Mouse (Mus musculus): Measurements from ENCODE around the gene Tmem120b. TPM values are rescaled to one million over a fixed set of nuclear protein-coding genes. Genes with fewer than 3 reads are reported as not detected.

The Tmem120b gene
- polyA plus RNA-seq, 1 experiment: 38.8 TPM

- H3K4me3 ChIP-seq (replicated peaks; ENCODE audit: control insufficient read depth, low read depth, low read length): peak overlapping the region; percentile 50
- no peak; the same call in 1 of the 2 replicates for TF ChIP-seq POLR2A (IDR thresholded peaks at IDR 0.05; ENCODE audit: borderline replicate concordance, control insufficient read depth, low read depth, low read length)
- TF ChIP-seq CTCF (IDR thresholded peaks at IDR 0.05; ENCODE audit: control insufficient read depth, insufficient read depth, low read length): no peak; the same call in 1 of the 2 replicates
- H3K27ac ChIP-seq (ENCODE audit: control insufficient read depth, insufficient read depth, low read depth, low read length, poor library complexity): peak overlapping the region; percentile 68
- H3K4me1 ChIP-seq (ENCODE audit: control insufficient read depth, insufficient read depth, low read length): no peaks in the 10 kb centered on the region; the same call in none of the 2 replicates
- WGBS: 6% methylated on average over 17 of the region's 17 CpGs
Measured at GRCm38 (mm10) chr5:123143971-123144745, 75.9 kb downstream of the Tmem120b start.

- TF ChIP-seq POLR2A (IDR thresholded peaks at IDR 0.05; ENCODE audit: borderline replicate concordance, control insufficient read depth, low read depth, low read length) (no peak), CTCF (IDR thresholded peaks at IDR 0.05; ENCODE audit: control insufficient read depth, insufficient read depth, low read length) (no peak)
- WGBS: 23% methylated on average over 20 of the region's 20 CpGs
- H3K27ac ChIP-seq (ENCODE audit: control insufficient read depth, insufficient read depth, low read depth, low read length, poor library complexity): peak overlapping the region; percentile 68
Measured at GRCm38 (mm10) chr5:123144746-123145590, 76.8 kb downstream of the Tmem120b start.

GRCm38 (mm10) chr5:123146357-123146756 lies 78.1 kb downstream of the Tmem120b start:
- WGBS: 92% methylated on average over 11 of the region's 11 CpGs
- H3K27ac ChIP-seq (ENCODE audit: control insufficient read depth, insufficient read depth, low read depth, low read length, poor library complexity): no peak overlapping the region
- TF ChIP-seq POLR2A (IDR thresholded peaks at IDR 0.05; ENCODE audit: borderline replicate concordance, control insufficient read depth, low read depth, low read length) (no peak), CTCF (IDR thresholded peaks at IDR 0.05; ENCODE audit: control insufficient read depth, insufficient read depth, low read length) (no peak)

More at GRCm38 (mm10) chr5:123144746-123145590, 76.8 kb downstream of the Tmem120b start:
- H3K4me1 ChIP-seq (ENCODE audit: control insufficient read depth, insufficient read depth, low read length): peaks cover 1% of the 10 kb centered on the region
- peak overlapping the region; percentile 50 for H3K4me3 ChIP-seq (replicated peaks; ENCODE audit: control insufficient read depth, low read depth, low read length)

GRCm38 (mm10) chr5:123147569-123147968 lies 79.4 kb downstream of the Tmem120b start:
- no peak overlapping the region for H3K4me3 ChIP-seq (replicated peaks; ENCODE audit: control insufficient read depth, low read depth, low read length)
- H3K27ac ChIP-seq (ENCODE audit: control insufficient read depth, insufficient read depth, low read depth, low read length, poor library complexity): no peak overlapping the region
- H3K4me1 ChIP-seq (ENCODE audit: control insufficient read depth, insufficient read depth, low read length): peaks cover 10% of the 10 kb centered on the region
- 89% methylated on average over 17 of the region's 17 CpGs for WGBS
- TF ChIP-seq POLR2A (IDR thresholded peaks at IDR 0.05; ENCODE audit: borderline replicate concordance, control insufficient read depth, low read depth, low read length): no peak
- no peak for TF ChIP-seq CTCF (IDR thresholded peaks at IDR 0.05; ENCODE audit: control insufficient read depth, insufficient read depth, low read length)

More at GRCm38 (mm10) chr5:123146357-123146756, 78.1 kb downstream of the Tmem120b start:
- H3K4me1 ChIP-seq (ENCODE audit: control insufficient read depth, insufficient read depth, low read length): peaks cover 3% of the 10 kb centered on the region
- no peak overlapping the region for H3K4me3 ChIP-seq (replicated peaks; ENCODE audit: control insufficient read depth, low read depth, low read length)

GRCm38 (mm10) chr5:123148073-123148722 lies 80.0 kb downstream of the Tmem120b start:
- H3K27ac ChIP-seq (ENCODE audit: control insufficient read depth, insufficient read depth, low read depth, low read length, poor library complexity): no peak overlapping the region
- H3K4me1 ChIP-seq (ENCODE audit: control insufficient read depth, insufficient read depth, low read length): peaks cover 15% of the 10 kb centered on the region
- TF ChIP-seq CTCF (IDR thresholded peaks at IDR 0.05; ENCODE audit: control insufficient read depth, insufficient read depth, low read length) (no peak), POLR2A (IDR thresholded peaks at IDR 0.05; ENCODE audit: borderline replicate concordance, control insufficient read depth, low read depth, low read length) (no peak)
- H3K4me3 ChIP-seq (replicated peaks; ENCODE audit: control insufficient read depth, low read depth, low read length): no peak overlapping the region
- 92% methylated on average over 25 of the region's 25 CpGs for WGBS

GRCm38 (mm10) chr5:123149451-123150400 lies 81.5 kb downstream of the Tmem120b start:
- Histone ChIP-seq H3K4me3 (replicated peaks; ENCODE audit: control insufficient read depth, low read depth, low read length) (peak overlapping the region; percentile 71), H3K27ac (ENCODE audit: control insufficient read depth, insufficient read depth, low read depth, low read length, poor library complexity) (peak overlapping the region; percentile 94), H3K4me1 (ENCODE audit: control insufficient read depth, insufficient read depth, low read length) (peaks cover 15% of the 10 kb centered on the region)
- 4% methylated on average over 19 of the region's 19 CpGs for WGBS
- TF ChIP-seq CTCF (IDR thresholded peaks at IDR 0.05; ENCODE audit: control insufficient read depth, insufficient read depth, low read length): peak; percentile 94
- TF ChIP-seq POLR2A (IDR thresholded peaks at IDR 0.05; ENCODE audit: borderline replicate concordance, control insufficient read depth, low read depth, low read length): peak; percentile 53; the same call in 1 of the 2 replicates

- WGBS: 3% methylated on average over 7 of the region's 7 CpGs
- TF ChIP-seq POLR2A (IDR thresholded peaks at IDR 0.05; ENCODE audit: borderline replicate concordance, control insufficient read depth, low read depth, low read length) (no peak), CTCF (IDR thresholded peaks at IDR 0.05; ENCODE audit: control insufficient read depth, insufficient read depth, low read length) (no peak)
- peak overlapping the region; percentile 94 for H3K27ac ChIP-seq (ENCODE audit: control insufficient read depth, insufficient read depth, low read depth, low read length, poor library complexity)
- peak overlapping the region; percentile 71 for H3K4me3 ChIP-seq (replicated peaks; ENCODE audit: control insufficient read depth, low read depth, low read length)
- peaks cover 15% of the 10 kb centered on the region for H3K4me1 ChIP-seq (ENCODE audit: control insufficient read depth, insufficient read depth, low read length)
Measured at GRCm38 (mm10) chr5:123150641-123151040, 82.4 kb downstream of the Tmem120b start.
